Mouse (Mus musculus) left cerebral cortex, postnatal 14 days (tissue): ENCODE measurements around the gene Per2. TPM values are rescaled to one million over a fixed set of nuclear protein-coding genes. Genes with fewer than 3 reads are reported as not detected.

Source experiments
- DNase-seq, 2 experiments: peaks; one replicate each; pipeline ENCODE4 v3.0.0; 2021 to 2022; ENCODE audit warnings: low spot score in 2 of 2, mixed read lengths in 1 of 2
- intact Hi-C: fragments of 180-260 bp; cut with DNase I; formaldehyde crosslinking; loops from one replicate; pipeline ENCODE4 v1.15.1; 2025
- total RNA-seq, 2 experiments: library from RNA; stranded (reverse); gene quantifications; 2 replicates each; pipeline ENCODE4 v1.2.3; 2021

The Per2 gene
- total RNA-seq, 2 experiments from 2014 or later, result 18.8 to 26.1 TPM

GRCm38 (mm10) chr1:91439776-91440175 lies 19.3 kb downstream of the Per2 start:
- intact Hi-C loops, result no loop called here
- no peak for DNase-seq

GRCm38 (mm10) chr1:91437573-91437972 lies 21.6 kb downstream of the Per2 start:
- intact Hi-C loops, result no loop called here
- no peak for DNase-seq

- intact Hi-C loops, result no loop called here
Observed at GRCm38 (mm10) chr1:91437083-91437400, 22.1 kb downstream of the Per2 start.

GRCm38 (mm10) chr1:91436380-91437082 lies 22.6 kb downstream of the Per2 start:
- DNase-seq, result peak; percentile 63 to 79
- intact Hi-C loops, result no loop called here

More at GRCm38 (mm10) chr1:91437083-91437400, 22.1 kb downstream of the Per2 start:
- no peak for DNase-seq

GRCm38 (mm10) chr1:91435606-91436130 lies 23.5 kb downstream of the Per2 start:
- no peak for DNase-seq
- intact Hi-C loops, result no loop called here

- no peak for DNase-seq
- intact Hi-C loops, result no loop called here
Observed at GRCm38 (mm10) chr1:91434905-91435304, 24.2 kb downstream of the Per2 start.

- DNase-seq, result no peak
Observed at GRCm38 (mm10) chr1:91430761-91431160, 28.4 kb downstream of the Per2 start.

GRCm38 (mm10) chr1:91429212-91429611 lies 29.9 kb downstream of the Per2 start:
- intact Hi-C loops, result no loop called here
- no peak for DNase-seq

More at GRCm38 (mm10) chr1:91430761-91431160, 28.4 kb downstream of the Per2 start:
- intact Hi-C loops, result no loop called here

GRCm38 (mm10) chr1:91428614-91429013 lies 30.5 kb downstream of the Per2 start:
- intact Hi-C loops, result loop anchor here (1.0 kb wide), 1 partner anchor 55 kb away; no protein-coding TSS in a partner anchor
- DNase-seq, result peak; percentile 80 to 89

- intact Hi-C loops, result no loop called here
- DNase-seq, result no peak
Observed at GRCm38 (mm10) chr1:91426397-91426796, 32.7 kb downstream of the Per2 start.

- no peak for DNase-seq
- intact Hi-C loops, result no loop called here
Observed at GRCm38 (mm10) chr1:91420601-91421065, 38.5 kb downstream of the Per2 start.

GRCm38 (mm10) chr1:91419862-91420600 lies 39.1 kb downstream of the Per2 start:
- no peak for DNase-seq
- intact Hi-C loops, result no loop called here

- intact Hi-C loops, result no loop called here
- DNase-seq, result no peak
Observed at GRCm38 (mm10) chr1:91417991-91418390, 41.1 kb downstream of the Per2 start.

- intact Hi-C loops, result no loop called here
Observed at GRCm38 (mm10) chr1:91415311-91415710, 43.8 kb downstream of the Per2 start.

GRCm38 (mm10) chr1:91414903-91415302 lies 44.2 kb downstream of the Per2 start:
- intact Hi-C loops, result no loop called here
- no peak for DNase-seq

More at GRCm38 (mm10) chr1:91415311-91415710, 43.8 kb downstream of the Per2 start:
- no peak for DNase-seq

- peak; percentile 63 to 82 for DNase-seq
- intact Hi-C loops, result no loop called here
Observed at GRCm38 (mm10) chr1:91413898-91414594, 45.1 kb downstream of the Per2 start, which contains the start of gene Hes6. Gene Hes6, minus strand, starts transcription at chr1:91414038.

GRCm38 (mm10) chr1:91413536-91413897 lies 45.6 kb downstream of the Per2 start:
- intact Hi-C loops, result no loop called here
- no peak for DNase-seq

- peak; percentile 93 to 96 for DNase-seq
- intact Hi-C loops, result no loop called here
Observed at GRCm38 (mm10) chr1:91413030-91413506, 46.1 kb downstream of the Per2 start.

GRCm38 (mm10) chr1:91412286-91413029 lies 46.7 kb downstream of the Per2 start:
- DNase-seq, result peak in 1 of 2 experiments; percentile 21
- intact Hi-C loops, result no loop called here
